Mouse (Mus musculus): ENCODE measurements at regions not wholly inside any gene's neighbourhood (a gene's known extent, or its start where the extent isn't known, plus 50 kb on each side); places are given as distances from the start of the nearest gene placed in this dataset.

DNA sequence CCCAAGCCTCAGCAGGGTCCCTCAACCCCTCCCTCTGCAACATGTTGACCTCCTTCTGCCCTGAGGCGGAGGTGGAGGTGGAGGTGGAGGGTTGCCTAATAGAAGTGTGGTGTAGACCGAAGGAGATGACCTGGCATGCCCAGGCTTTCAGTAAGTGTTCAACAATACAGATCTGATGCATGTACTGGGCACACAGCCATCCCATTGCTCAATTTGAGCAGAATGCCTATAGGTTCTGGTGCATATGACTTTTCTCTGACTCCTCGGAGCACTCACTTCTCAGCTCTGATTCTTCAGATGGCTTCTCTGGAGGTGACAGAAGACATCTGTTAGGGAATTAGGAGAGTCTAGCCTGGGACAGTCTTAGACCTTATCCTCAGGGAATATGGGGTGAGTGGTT lies 130.4 kb downstream of the H2afy start:
- TF ChIP-seq CTCF (IDR thresholded peaks at IDR 0.05; ENCODE audit: borderline replicate concordance, extremely low read depth, insufficient read depth, insufficient read length): no peak
- TF ChIP-seq POLR2A (IDR thresholded peaks at IDR 0.05; ENCODE audit: borderline replicate concordance, extremely low read depth, insufficient read depth, insufficient read length, poor library complexity, severe bottlenecking): no peak

Data from brain, embryonic 14.5 days (tissue).